8 mouse cellular contexts compared by ENCODE assay signal in the genomic region with DNA sequence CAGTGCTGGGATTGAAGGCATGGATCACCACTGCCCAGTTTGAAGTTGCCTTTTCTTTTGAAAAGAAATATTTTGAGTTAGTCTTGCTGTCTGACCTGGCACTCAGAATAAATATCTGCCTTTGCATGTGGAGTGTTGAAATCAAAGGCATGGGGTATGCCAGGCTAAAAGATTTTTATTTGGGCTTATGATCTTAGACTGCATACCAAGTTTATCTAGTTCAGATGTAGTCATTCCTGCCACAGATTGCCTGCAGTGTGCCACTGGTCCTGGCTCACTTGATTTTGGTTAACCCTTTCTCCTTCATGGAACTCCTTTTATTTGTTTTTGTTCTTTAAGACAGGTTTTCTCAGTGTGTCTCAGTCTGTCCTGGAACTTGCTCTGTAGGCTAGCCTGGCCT. TPM values are rescaled to one million over a fixed set of nuclear protein-coding genes. Genes with fewer than 3 reads are reported as not detected.
DNase-seq lines count a peak whose midpoint lies in the region; ATAC-seq and TF ChIP-seq lines count a peak whose summit lies in the region.

No protein-coding gene starts in this region.

- TF ChIP-seq POLR2A in small intestine, adult 2 months (IDR thresholded peaks at IDR 0.05; ENCODE audit: low read depth, low read length) = no peak

- H3K4me3 ChIP-seq in lung, postnatal 0 days (ENCODE audit: low read depth, low read length) = peak overlapping the region; percentile 94
- peak overlapping the region; percentile 92 for H3K4me3 ChIP-seq in forebrain, embryonic 10.5 days
- peak overlapping the region; percentile 86 for H3K4me3 ChIP-seq in limb, embryonic 12.5 days (replicated peaks)
- H3K4me3 ChIP-seq in small intestine, adult 2 months (ENCODE audit: low read depth, low read length) = peak overlapping the region; percentile 61

- 0 out of 2 replicates have a peak overlapping the region, but pooled peaks have one; percentile 33 for H3K27ac ChIP-seq in lung, postnatal 0 days (ENCODE audit: low read length)
- H3K27ac ChIP-seq in forebrain, embryonic 10.5 days = peak overlapping the region; percentile 98
- H3K27ac ChIP-seq in limb, embryonic 12.5 days = no peak overlapping the region
- H3K27ac ChIP-seq in small intestine, adult 2 months (ENCODE audit: insufficient read depth, low read depth, low read length) = no peak overlapping the region

- ATAC-seq in lung, postnatal 0 days = no peak
- no peak for ATAC-seq in limb, embryonic 12.5 days (ENCODE audit: insufficient number of reproducible peaks, insufficient read depth, low FRiP score, low TSS enrichment, low read depth)

- H3K9me3 ChIP-seq in lung, postnatal 0 days (ENCODE audit: low read length) = no peaks in the 10 kb centered on the region
- H3K9me3 ChIP-seq in forebrain, embryonic 10.5 days = no peaks in the 10 kb centered on the region
- no peaks in the 10 kb centered on the region for H3K9me3 ChIP-seq in limb, embryonic 12.5 days

- peaks cover 17% of the 10 kb centered on the region; the same call in 1 of the 2 replicates for H3K36me3 ChIP-seq in lung, postnatal 0 days (ENCODE audit: insufficient read depth, low read length)
- peaks cover 50% of the 10 kb centered on the region for H3K36me3 ChIP-seq in forebrain, embryonic 10.5 days (replicated peaks)
- peaks cover 43% of the 10 kb centered on the region for H3K36me3 ChIP-seq in limb, embryonic 12.5 days
- H3K36me3 ChIP-seq in small intestine, adult 2 months (ENCODE audit: control insufficient read depth, insufficient read depth, low read length) = peaks cover 18% of the 10 kb centered on the region

- H3K4me2 ChIP-seq in lung, postnatal 0 days (replicated peaks; ENCODE audit: low read depth, low read length) = peak overlapping the region; percentile 68
- H3K4me2 ChIP-seq in limb, embryonic 12.5 days = peak overlapping the region; percentile 84

- H3K9ac ChIP-seq in lung, postnatal 0 days (replicated peaks; ENCODE audit: low read depth) = peak overlapping the region; percentile 24; the same call in 1 of the 2 replicates
- peak overlapping the region; percentile 75 for H3K9ac ChIP-seq in limb, embryonic 12.5 days (replicated peaks)

- TF ChIP-seq EP300 in lung, postnatal 0 days (IDR thresholded peaks at IDR 0.05) = no peak

- peak; percentile 16 for DNase-seq in lung, postnatal 0 days (ENCODE audit: low spot score)
- no peak for DNase-seq in lung, postnatal 10 days
- no peak for DNase-seq in forebrain, embryonic 10.5 days (ENCODE audit: extremely low spot score, low spot score)
- DNase-seq in ovary, postnatal 36 days (ENCODE audit: low spot score) = no peak
- DNase-seq in right cerebral cortex, adult 2 months (ENCODE audit: low spot score in 2 of 2) = no peak
- DNase-seq in frontal cortex, postnatal 10 days (ENCODE audit: low spot score in 2 of 2) = no peak

- no peak for TF ChIP-seq CTCF in lung, postnatal 0 days (IDR thresholded peaks at IDR 0.05)
- no peak for TF ChIP-seq CTCF in small intestine, adult 2 months (IDR thresholded peaks at IDR 0.05; ENCODE audit: extremely low read depth, insufficient read length, insufficient replicate concordance, low read depth, low read length)

- H3K27me3 ChIP-seq in lung, postnatal 0 days (replicated peaks; ENCODE audit: insufficient read depth, low read length) = no peaks in the 10 kb centered on the region
- no peaks in the 10 kb centered on the region for H3K27me3 ChIP-seq in forebrain, embryonic 10.5 days (ENCODE audit: poor library complexity, severe bottlenecking)
- H3K27me3 ChIP-seq in limb, embryonic 12.5 days = no peaks in the 10 kb centered on the region
- H3K27me3 ChIP-seq in small intestine, adult 2 months (ENCODE audit: control insufficient read depth, insufficient read depth, low read length) = no peaks in the 10 kb centered on the region

- peaks cover 13% of the 10 kb centered on the region; the same call in 1 of the 2 replicates for H3K4me1 ChIP-seq in lung, postnatal 0 days (ENCODE audit: insufficient read depth, low read depth, low read length)
- H3K4me1 ChIP-seq in forebrain, embryonic 10.5 days = peaks cover 36% of the 10 kb centered on the region
- peaks cover 24% of the 10 kb centered on the region for H3K4me1 ChIP-seq in limb, embryonic 12.5 days (replicated peaks)
- H3K4me1 ChIP-seq in small intestine, adult 2 months (ENCODE audit: control insufficient read depth, insufficient read depth, insufficient read length, low read length) = 0 out of 2 replicates have a peak, but pooled peaks cover 3% of the 10 kb centered on the region

RNA-seq across cellular contexts. Expression of a gene that starts 1.4 kb away (rescaled TPM):
- polyA plus RNA-seq in lung, postnatal 0 days (2015; fragmentation: Nextera tagmentation; extraction: Ambion mirVana) = 120 and 125 TPM in 2 replicates
- polyA plus RNA-seq in forebrain, embryonic 10.5 days (2016; fragmentation: Nextera tagmentation; extraction: Ambion mirVana) = 301 and 320 TPM in 2 replicates
- 287 and 289 TPM in 2 replicates for polyA plus RNA-seq in limb, embryonic 12.5 days (2016; fragmentation: Nextera tagmentation; extraction: Ambion mirVana)
- 28.6 and 54.4 TPM in 2 replicates for polyA plus RNA-seq in small intestine, adult 2 months (2012; rRNA removed)

RNA-seq across cellular contexts. Expression of a gene that starts 6.6 kb away (rescaled TPM):
- polyA plus RNA-seq in lung, postnatal 0 days (2015; fragmentation: Nextera tagmentation; extraction: Ambion mirVana) = 13.3 and 14.3 TPM in 2 replicates
- 26.5 and 29.4 TPM in 2 replicates for polyA plus RNA-seq in forebrain, embryonic 10.5 days (2016; fragmentation: Nextera tagmentation; extraction: Ambion mirVana)
- polyA plus RNA-seq in limb, embryonic 12.5 days (2016; fragmentation: Nextera tagmentation; extraction: Ambion mirVana) = 26.0 and 29.9 TPM in 2 replicates
- 0.90 and 1.6 TPM in 2 replicates for polyA plus RNA-seq in small intestine, adult 2 months (2012; rRNA removed)

RNA-seq across cellular contexts. Expression of a gene that starts 44.0 kb away (rescaled TPM):
- 173 and 190 TPM in 2 replicates for polyA plus RNA-seq in lung, postnatal 0 days (2015; fragmentation: Nextera tagmentation; extraction: Ambion mirVana)
- 414 and 424 TPM in 2 replicates for polyA plus RNA-seq in forebrain, embryonic 10.5 days (2016; fragmentation: Nextera tagmentation; extraction: Ambion mirVana)
- polyA plus RNA-seq in limb, embryonic 12.5 days (2016; fragmentation: Nextera tagmentation; extraction: Ambion mirVana) = 313 and 325 TPM in 2 replicates
- 13.1 and 24.9 TPM in 2 replicates for polyA plus RNA-seq in small intestine, adult 2 months (2012; rRNA removed)

Comparison
In these comparisons a context has a peak if more than half of its experiments do, and no peak if none do; other contexts are left out.
1. H3K27ac ChIP-seq: peak in lung, postnatal 0 days (single experiment) and forebrain, embryonic 10.5 days (single experiment); none in limb, embryonic 12.5 days (single experiment) and small intestine, adult 2 months (single experiment).
2. Peak in every context shown above with its lines, with median percentiles within 50 percentile points of each other: H3K4me3 ChIP-seq.